Mouse (Mus musculus) liver, embryonic 14.5 days (tissue): ENCODE data around the gene Crebrf.

Experiments used
- CTCF ChIP-seq: IDR thresholded peaks from 2 replicates; pipeline ENCODE4 v1.5.1; 2016; ENCODE audit warnings: antibody characterized with exemption, low read depth, control low read depth
- EP300 ChIP-seq: IDR thresholded peaks from 2 replicates; pipeline ENCODE4 v1.6.1; 2016; ENCODE audit warnings: antibody characterized with exemption, low read depth

GRCm38 (mm10) chr17:26812607-26813006 lies 97.2 kb downstream of the Crebrf start:
- TF ChIP-seq EP300 (no peak), CTCF (no peak)
